Mouse (Mus musculus): ENCODE results near the gene Mindy4. TPM values are rescaled to one million over a fixed set of nuclear protein-coding genes. Genes with fewer than 3 reads are reported as not detected.
A peak's percentile ranks its signal among the peaks of the same experiment; 100 is the strongest.

The Mindy4 gene
- total and polyA plus RNA-seq, 3 experiments, result not detected

- Histone ChIP-seq H3K79me2 (replicated peaks; ENCODE audit: control insufficient read depth, extremely low read depth, insufficient read depth, poor library complexity, severe bottlenecking) (no peaks in the 10 kb centered on the region), H3K36me3 (replicated peaks in 1 of 2; ENCODE audit: control insufficient read depth in 1 of 2, insufficient read depth in 1 of 2, low read length in 1 of 2) (no peaks in the 10 kb centered on the region), H3K4me2 (ENCODE audit: insufficient read depth, low read depth, poor library complexity, severe bottlenecking) (no peak overlapping the region), H3K9ac (ENCODE audit: insufficient read depth, low read depth) (no peak overlapping the region), H3K27me3 (replicated peaks) (peaks cover 75% of the 10 kb centered on the region), H3K4me1 (ENCODE audit: control insufficient read depth in 1 of 2, insufficient read depth in 2 of 2) (no peaks in the 10 kb centered on the region), H3K9me3 (replicated peaks; ENCODE audit: low read length) (no peaks in the 10 kb centered on the region), H3K27ac (ENCODE audit: insufficient read depth, low read depth) (no peak overlapping the region), H3K4me3 (replicated peaks in 1 of 3; ENCODE audit: low read depth in 2 of 3, low read length in 2 of 3, poor library complexity in 1 of 3) (no peak overlapping the region)
- DNase-seq (ENCODE audit: extremely low read depth), result no peak
- no peak for TF ChIP-seq E2F4 (IDR thresholded peaks at IDR 0.05; ENCODE audit: insufficient replicate concordance, low read depth, low read length)
- no peak for TF ChIP-seq HCFC1 (IDR thresholded peaks at IDR 0.05; ENCODE audit: low read depth, low read length)
- TF ChIP-seq JUN (IDR thresholded peaks at IDR 0.05; ENCODE audit: insufficient read depth, low read depth, low read length), result no peak
- TF ChIP-seq RAD21 (IDR thresholded peaks at IDR 0.05; ENCODE audit: low read depth, low read length), result no peak
- TF ChIP-seq NELFE (IDR thresholded peaks at IDR 0.05; ENCODE audit: low read depth, low read length), result no peak
- TF ChIP-seq ZMIZ1 (IDR thresholded peaks at IDR 0.05; ENCODE audit: low read depth, low read length), result no peak
- TF ChIP-seq ETS1 (conservative IDR thresholded peaks at IDR 0.05; ENCODE audit: low read depth, low read length), result no peak
- no peak for TF ChIP-seq POLR2A (IDR thresholded peaks at IDR 0.05; ENCODE audit: low read depth, low read length)
- no peak for TF ChIP-seq SIN3A (IDR thresholded peaks at IDR 0.05; ENCODE audit: low read length)
- TF ChIP-seq TCF12 (IDR thresholded peaks at IDR 0.05; ENCODE audit: low read depth, low read length), result no peak
- no peak for TF ChIP-seq RCOR1 (conservative IDR thresholded peaks at IDR 0.05; ENCODE audit: low read depth, low read length)
- no peak for TF ChIP-seq MXI1 (IDR thresholded peaks at IDR 0.05; ENCODE audit: low read depth, low read length)
- TF ChIP-seq BHLHE40 (IDR thresholded peaks at IDR 0.05; ENCODE audit: low read depth, low read length), result no peak
- no peak for TF ChIP-seq MAX (IDR thresholded peaks at IDR 0.05; ENCODE audit: low read length)
- TF ChIP-seq CTCF (conservative IDR thresholded peaks at IDR 0.05 in 1 of 2, IDR thresholded peaks at IDR 0.05 in 1 of 2; ENCODE audit: low read depth in 2 of 2, low read length in 2 of 2), result no peak
- TF ChIP-seq CHD2 (IDR thresholded peaks at IDR 0.05; ENCODE audit: low read length), result no peak
- TF ChIP-seq POLR2AphosphoS2 (IDR thresholded peaks at IDR 0.05; ENCODE audit: low read depth, low read length), result no peak
- TF ChIP-seq GABPA (IDR thresholded peaks at IDR 0.05; ENCODE audit: insufficient replicate concordance, low read depth, low read length), result no peak
- TF ChIP-seq MAZ (IDR thresholded peaks at IDR 0.05; ENCODE audit: low read depth, low read length), result no peak
- TF ChIP-seq USF1 (IDR thresholded peaks at IDR 0.05; ENCODE audit: low read depth, low read length), result no peak
- dilution Hi-C loops (cut with MboI; ENCODE audit: extremely low pct_ligation_motif_present, extremely low pct_unique_long_range_greater_than_20kb, low sequenced_read_pairs) (no loop called here), in situ Hi-C loops (cut with MboI; ENCODE audit: low pct_ligation_motif_present, low pct_unique_long_range_greater_than_20kb, low sequenced_read_pairs) (no loop called here)
Observed at GRCm38 (mm10) chr6:55357636-55358031, 154.5 kb downstream of the Mindy4 start.

DNA sequence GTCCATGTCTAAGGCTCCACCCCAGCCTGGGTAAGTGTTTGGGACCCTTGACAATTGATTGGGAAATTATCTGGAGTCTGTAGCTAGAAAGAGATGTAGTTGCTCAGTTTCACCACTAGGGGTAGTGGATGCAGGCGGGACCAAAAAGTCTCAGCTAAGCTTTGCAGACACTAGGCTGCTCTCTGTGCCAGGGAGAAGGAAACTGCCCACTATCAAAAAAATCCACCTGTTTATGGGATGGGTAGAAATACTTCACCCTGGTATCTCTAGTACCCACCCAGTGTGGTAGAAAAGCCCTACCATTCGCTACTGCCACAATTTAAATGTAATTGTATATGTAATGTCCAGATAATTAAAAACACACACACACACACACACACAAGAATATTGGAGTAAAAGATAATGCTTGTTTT is 155.6 kb downstream of the Mindy4 start:
- in situ Hi-C loops (cut with MboI; ENCODE audit: low pct_ligation_motif_present, low pct_unique_long_range_greater_than_20kb, low sequenced_read_pairs) (no loop called here), dilution Hi-C loops (cut with MboI; ENCODE audit: extremely low pct_ligation_motif_present, extremely low pct_unique_long_range_greater_than_20kb, low sequenced_read_pairs) (no loop called here)
- H3K9me3 ChIP-seq (replicated peaks; ENCODE audit: low read length), result no peaks in the 10 kb centered on the region
- no peak overlapping the region for H3K27ac ChIP-seq (ENCODE audit: insufficient read depth, low read depth)
- H3K36me3 ChIP-seq (replicated peaks in 1 of 2; ENCODE audit: control insufficient read depth in 1 of 2, insufficient read depth in 1 of 2, low read length in 1 of 2), result no peaks in the 10 kb centered on the region
- H3K4me3 ChIP-seq (replicated peaks in 1 of 3; ENCODE audit: low read depth in 2 of 3, low read length in 2 of 3, poor library complexity in 1 of 3), result no peak overlapping the region
- no peak overlapping the region for H3K9ac ChIP-seq (ENCODE audit: insufficient read depth, low read depth)
- H3K27me3 ChIP-seq (replicated peaks), result peaks cover 72% of the 10 kb centered on the region
- H3K4me1 ChIP-seq (ENCODE audit: control insufficient read depth in 1 of 2, insufficient read depth in 2 of 2), result no peaks in the 10 kb centered on the region
- peak; percentile 39 for DNase-seq (ENCODE audit: extremely low read depth)
- no peaks in the 10 kb centered on the region for H3K79me2 ChIP-seq (replicated peaks; ENCODE audit: control insufficient read depth, extremely low read depth, insufficient read depth, poor library complexity, severe bottlenecking)
- H3K4me2 ChIP-seq (ENCODE audit: insufficient read depth, low read depth, poor library complexity, severe bottlenecking), result peak overlapping the region; percentile 83; the same call in 1 of the 2 replicates
- TF ChIP-seq CTCF (conservative IDR thresholded peaks at IDR 0.05 in 1 of 2, IDR thresholded peaks at IDR 0.05 in 1 of 2; ENCODE audit: low read depth in 2 of 2, low read length in 2 of 2) (peak; percentile 72 to 87), USF1 (IDR thresholded peaks at IDR 0.05; ENCODE audit: low read depth, low read length) (no peak), ELF1 (IDR thresholded peaks at IDR 0.05; ENCODE audit: low read depth, low read length) (no peak), IRF4 (IDR thresholded peaks at IDR 0.05; ENCODE audit: low read depth, low read length) (no peak), SMC3 (IDR thresholded peaks at IDR 0.05; ENCODE audit: low read depth, low read length) (peak; percentile 17; the same call in 1 of the 2 replicates), MAZ (IDR thresholded peaks at IDR 0.05; ENCODE audit: low read depth, low read length) (no peak), NRF1 (IDR thresholded peaks at IDR 0.05; ENCODE audit: low read depth, low read length) (no peak)
